Mouse (Mus musculus) heart, adult 18-20 months (tissue): Measurements from ENCODE around the gene 4931406P16Rik. TPM values are rescaled to one million over a fixed set of nuclear protein-coding genes. Genes with fewer than 3 reads are reported as not detected.

ENCODE experiments used
- DNase-seq, 2 experiments: peaks; one replicate each; pipeline ENCODE4 v3.0.0; 2021 to 2022; ENCODE audit warnings: mixed read lengths in 1 of 2
- total RNA-seq, 2 experiments: library from RNA; stranded (reverse); gene quantifications; 2 replicates each; pipeline ENCODE4 v1.2.3; 2021

Gene 4931406P16Rik
- total RNA-seq, 2 experiments from 2014 or later: 34.8 to 41.3 TPM

DNA sequence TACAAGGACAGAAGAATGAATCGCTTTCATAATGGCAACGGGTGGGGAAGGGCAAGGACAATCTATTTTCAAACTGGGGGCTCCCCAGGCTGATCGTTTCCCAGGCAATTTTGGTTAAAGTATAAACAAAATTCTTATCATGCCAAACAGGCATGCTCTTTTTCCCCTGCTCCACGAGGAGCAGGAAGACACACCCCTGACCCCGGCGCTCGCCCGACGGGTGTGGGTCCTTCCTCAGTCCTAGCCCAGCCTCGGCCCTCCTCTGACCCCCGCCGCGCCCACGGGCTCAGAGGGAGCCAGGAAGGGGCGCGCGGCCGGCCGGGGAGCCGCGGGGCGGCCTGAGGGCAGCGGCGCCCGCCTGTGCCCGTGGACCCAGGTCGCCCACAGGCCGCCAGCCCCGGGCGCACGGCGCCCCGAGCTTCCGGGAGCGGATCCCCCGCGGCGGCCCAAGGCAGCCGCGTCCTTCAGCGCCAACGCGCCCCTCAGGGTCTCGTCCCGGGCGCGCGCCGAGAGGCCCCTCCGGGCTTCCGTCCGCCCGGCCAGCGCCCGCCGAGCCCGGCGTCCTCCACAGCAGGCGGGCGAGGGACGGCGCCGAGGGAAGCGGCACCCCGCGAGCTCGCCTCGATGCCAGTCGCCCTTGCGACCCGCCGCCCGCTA is 437 bp downstream of the 4931406P16Rik start:
- DNase-seq: peak; percentile 75 to 91

DNA sequence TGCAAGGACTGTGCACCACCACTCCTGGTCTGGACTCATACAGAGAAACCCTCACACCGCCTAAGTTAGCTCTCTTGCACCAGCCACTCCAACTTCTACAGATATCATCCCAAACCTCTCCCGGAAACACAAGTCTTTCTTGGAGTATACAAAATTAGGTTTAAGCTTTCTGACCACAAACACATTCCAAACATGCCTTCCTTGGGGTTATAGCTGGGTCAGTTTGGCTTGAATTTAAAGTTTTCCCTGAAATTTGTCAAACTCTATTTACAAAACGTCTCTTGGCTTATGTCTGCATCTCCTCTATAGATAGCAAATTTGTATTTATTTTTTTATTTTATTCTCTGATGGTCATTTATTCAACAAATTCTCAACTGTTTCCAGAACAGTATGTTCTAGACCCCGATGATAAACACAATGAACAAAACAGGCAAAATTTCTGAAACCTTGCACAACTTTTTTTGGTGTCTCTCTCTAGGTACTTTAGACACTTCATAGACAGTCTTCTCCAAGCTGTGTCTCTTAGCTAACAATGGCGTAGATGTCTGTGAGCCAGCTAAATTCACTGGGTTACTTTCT is 4.1 kb downstream of the 4931406P16Rik start:
- DNase-seq: no peak

DNA sequence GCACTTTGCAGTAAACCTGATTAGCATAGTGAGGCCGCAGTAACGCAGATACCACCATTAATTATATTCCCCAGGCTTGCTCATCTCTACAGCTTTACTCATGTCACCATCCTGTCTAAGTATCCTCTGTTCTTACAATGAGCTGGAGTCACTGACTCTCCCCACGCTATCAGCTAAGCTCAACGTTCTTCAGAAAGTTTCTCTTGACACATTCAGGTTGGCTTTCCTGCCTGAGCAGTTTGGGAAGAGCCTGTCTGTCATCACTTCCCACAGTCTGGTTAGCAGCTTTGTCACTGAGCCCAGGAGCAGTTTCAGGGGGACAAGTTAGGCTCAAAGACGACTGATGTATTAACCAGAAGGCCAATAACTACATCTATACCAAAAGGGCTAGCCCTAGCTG is 4.8 kb downstream of the 4931406P16Rik start:
- DNase-seq: no peak

- DNase-seq: peak; percentile 75 to 79
These were observed 7.9 kb downstream of the 4931406P16Rik start for GRCm38 (mm10) chr7:34305454-34305853.

- no peak for DNase-seq
These were observed 10.7 kb downstream of the 4931406P16Rik start for GRCm38 (mm10) chr7:34302651-34303050.

- DNase-seq: peak in 1 of 2 experiments; percentile 80
These were observed 11.4 kb downstream of the 4931406P16Rik start for GRCm38 (mm10) chr7:34301952-34302351.

GRCm38 (mm10) chr7:34298818-34299217 is 14.5 kb downstream of the 4931406P16Rik start:
- DNase-seq: no peak

GRCm38 (mm10) chr7:34296124-34296523 is 17.2 kb downstream of the 4931406P16Rik start:
- DNase-seq: no peak

- no peak for DNase-seq
These were observed 20.7 kb downstream of the 4931406P16Rik start for GRCm38 (mm10) chr7:34292633-34293032.

DNA sequence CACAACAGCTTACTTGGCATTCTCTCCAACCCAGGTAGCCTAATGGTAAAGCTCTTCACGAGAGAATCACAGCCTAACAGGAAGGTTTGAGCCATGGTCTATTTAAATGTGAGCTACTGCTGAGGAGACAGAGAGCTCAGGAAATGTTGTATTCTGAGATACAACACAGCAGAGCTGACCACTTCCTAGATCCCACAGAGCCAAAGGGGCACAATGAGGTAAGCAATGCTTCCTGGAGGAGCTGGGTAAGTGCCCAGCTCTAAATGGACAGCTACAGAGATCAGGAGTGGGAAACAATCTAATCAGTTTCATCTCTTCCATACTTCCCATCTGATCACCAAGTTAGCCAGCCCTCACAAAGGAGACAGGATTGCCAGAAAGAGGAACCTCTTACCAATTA is 22.1 kb downstream of the 4931406P16Rik start:
- DNase-seq: no peak

- no peak for DNase-seq
These were observed 22.8 kb downstream of the 4931406P16Rik start for GRCm38 (mm10) chr7:34290450-34291151.

DNA sequence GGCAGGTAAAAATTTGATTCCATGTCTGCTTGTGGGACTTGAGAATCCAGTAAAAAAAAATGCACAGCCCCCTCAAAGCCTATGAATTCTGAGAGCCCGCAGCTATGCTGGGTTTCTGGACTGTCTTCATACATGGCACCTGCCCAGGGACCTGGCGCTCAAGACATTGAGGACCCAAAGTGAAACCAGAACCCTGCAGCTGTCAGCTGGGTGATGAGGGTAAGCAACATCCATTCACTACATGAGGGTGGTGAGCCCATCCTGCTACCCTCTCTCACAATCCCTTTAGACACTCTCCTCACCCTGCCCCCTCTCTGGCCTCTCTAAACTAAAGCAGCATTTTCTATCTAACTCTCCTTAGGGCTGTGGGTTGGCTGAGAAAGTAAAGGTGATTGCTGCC is 35.7 kb downstream of the 4931406P16Rik start:
- no peak for DNase-seq

- no peak for DNase-seq
These were observed 37.3 kb downstream of the 4931406P16Rik start for GRCm38 (mm10) chr7:34276066-34276465.

DNA sequence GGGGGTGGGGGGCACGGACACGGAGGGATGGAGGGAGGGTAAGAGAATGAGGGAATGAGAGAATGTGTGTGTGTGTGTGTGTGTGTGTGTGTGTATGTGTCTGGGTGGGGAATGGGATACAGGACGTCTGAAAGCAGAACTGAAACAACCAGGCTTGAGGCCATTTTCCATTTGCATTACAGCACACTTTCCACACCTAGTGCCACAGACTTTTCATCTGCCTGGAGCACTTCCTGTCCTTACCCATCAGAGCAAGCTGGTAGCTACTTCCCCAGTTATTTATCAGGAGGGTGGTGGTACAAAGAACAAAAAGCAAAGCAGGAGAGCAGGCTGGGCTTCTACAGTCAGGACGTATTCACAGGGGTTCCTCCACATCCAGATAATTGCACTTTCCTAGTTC is 40.9 kb downstream of the 4931406P16Rik start:
- DNase-seq: peak in 1 of 2 experiments; percentile 22

DNA sequence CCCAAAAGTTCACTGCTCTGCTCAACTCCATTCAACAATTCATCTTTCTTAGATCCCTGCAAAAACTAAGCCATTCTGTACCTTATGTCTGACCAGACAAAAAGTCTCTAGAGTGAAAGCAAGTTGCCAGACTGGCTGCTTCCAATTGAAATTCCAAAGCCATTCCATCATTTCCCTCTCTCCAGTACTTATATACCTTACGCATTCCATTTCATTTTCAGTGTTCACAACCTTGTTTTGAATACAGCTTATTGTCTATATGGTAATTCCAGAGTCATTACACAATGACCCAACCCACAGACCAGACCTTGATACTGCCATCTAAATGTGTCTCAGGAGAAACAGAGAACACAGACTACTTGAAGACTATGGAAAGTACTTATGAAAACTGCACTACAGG is 44.9 kb downstream of the 4931406P16Rik start:
- no peak for DNase-seq

DNA sequence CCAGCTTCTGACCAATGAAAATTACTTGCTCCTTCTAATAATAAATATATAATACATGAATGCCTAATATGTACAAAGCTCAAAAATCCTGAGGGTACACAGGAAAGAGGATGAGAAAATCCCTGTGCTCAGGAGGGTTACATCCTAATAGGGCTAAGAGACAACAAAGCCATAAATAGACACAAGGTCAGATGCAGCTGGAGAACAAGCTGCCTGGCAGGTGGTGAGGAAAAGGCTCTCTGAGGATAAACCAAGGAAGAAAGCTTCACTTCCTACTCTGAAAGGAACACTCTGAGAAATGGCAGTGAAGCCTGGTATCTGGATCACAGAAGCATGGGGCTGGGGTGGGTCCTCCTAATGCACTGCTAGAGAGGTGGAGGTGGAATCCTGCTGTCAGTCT is 46.9 kb downstream of the 4931406P16Rik start:
- peak in 1 of 2 experiments; percentile 33 for DNase-seq

DNA sequence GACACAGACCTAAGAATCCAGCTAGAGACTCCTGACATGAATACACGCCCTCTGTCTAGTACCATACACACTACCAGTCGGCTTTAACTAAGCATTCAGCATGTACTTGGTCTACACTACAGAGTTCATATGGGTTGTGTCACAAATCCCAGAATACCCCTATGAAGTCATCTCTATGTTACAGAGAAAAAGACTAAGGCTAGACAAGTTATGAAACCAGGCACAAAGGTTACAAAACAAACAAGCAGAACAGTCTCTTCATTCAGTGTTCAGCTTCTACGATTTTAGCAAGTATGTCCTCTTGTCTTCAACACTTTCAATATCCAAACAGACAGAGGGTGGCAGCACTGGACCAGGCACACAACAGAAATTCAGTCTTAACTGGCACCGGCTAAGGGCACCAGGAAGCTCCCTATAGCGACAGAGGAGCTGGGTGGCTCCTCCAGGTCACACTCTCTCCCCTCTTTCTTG is 47.4 kb downstream of the 4931406P16Rik start:
- peak; percentile 84 to 87 for DNase-seq

DNA sequence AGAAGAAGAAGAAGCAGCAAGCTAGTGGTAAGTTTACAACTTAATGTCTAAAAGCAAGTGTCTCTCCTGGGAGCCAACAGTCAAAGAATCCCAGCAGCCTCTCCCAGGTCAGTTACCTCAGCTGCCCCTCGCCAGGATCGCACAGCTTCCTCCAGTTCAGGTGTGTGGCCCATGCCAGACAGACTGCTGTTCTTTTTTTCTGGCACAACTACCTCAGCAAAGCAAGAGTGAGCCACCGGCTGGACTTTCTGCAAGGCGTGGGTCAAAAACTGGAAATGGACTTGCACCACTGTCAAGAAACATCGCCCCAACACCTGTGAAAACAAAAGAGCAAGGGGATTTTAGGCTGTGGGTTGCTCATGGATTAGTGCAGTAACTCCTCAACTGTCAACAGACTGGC is 49.9 kb downstream of the 4931406P16Rik start:
- no peak for DNase-seq

GRCm38 (mm10) chr7:34258407-34258806 is 54.9 kb downstream of the 4931406P16Rik start:
- no peak for DNase-seq

DNA sequence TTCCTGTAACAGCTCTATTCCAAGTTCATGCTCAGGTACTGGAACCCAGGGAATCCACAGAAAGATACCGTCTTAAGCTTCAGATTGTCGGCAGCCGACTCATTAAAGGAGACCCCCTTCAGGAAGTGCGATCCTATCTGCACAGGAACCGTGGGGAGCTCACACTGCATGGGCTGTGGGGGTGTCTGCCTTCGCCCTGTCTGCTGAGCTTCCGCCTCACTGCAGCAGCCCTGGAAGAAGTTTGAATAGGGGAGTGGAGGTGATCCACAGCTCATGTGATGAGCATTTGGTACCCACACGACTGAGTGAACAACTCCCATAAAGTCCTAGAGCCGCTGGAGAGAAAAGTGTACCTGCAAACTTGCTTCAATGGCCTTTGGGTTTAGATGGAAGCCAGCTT is 56.1 kb downstream of the 4931406P16Rik start:
- DNase-seq: no peak

GRCm38 (mm10) chr7:34255916-34256315 is 57.4 kb downstream of the 4931406P16Rik start:
- DNase-seq: no peak

DNA sequence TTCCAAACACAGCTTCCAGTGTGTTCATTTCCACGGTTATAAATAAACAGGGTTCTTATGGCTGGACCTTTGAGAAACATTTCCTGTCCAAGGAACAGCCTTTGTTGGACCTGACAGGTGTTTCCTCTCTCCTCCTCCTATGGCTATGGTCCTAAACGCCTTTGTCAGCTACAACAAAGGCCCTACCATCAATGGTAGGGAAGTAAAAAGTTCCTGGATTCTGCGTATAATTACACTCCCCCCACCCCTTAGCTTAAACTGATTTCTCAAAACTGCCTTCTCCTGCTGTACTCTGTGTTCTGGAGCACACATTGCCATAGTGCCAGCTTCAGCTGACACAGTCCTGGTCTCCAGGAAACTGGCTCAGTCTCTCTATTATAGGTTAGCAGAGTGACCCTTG is 58.2 kb downstream of the 4931406P16Rik start:
- peak in 1 of 2 experiments; percentile 79 for DNase-seq

DNA sequence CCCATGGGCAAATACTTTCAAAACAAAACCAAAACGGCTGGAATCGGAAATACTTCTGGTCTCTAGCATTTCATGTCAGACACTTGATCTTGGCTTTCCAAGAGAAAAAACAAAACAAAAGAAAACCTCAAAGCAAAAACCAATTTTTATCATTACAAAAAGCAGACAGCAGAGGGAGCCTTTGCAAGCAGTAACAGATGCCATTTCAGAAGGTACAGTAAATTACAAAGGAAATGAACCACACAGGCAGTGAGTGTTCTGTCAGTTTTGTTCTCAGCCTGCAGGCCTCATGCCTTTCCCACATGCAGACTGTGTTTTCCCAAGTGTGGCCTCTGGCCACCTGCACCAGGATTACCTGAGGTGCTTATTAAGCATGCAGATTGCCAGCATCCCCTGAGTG is 61.3 kb downstream of the 4931406P16Rik start:
- peak in 1 of 2 experiments; percentile 50 for DNase-seq
